Mouse (Mus musculus) adipocyte (in vitro differentiated cells): ENCODE data around the gene Tagln3.
A peak's percentile ranks its signal among the peaks of the same experiment; 100 is the strongest.

Source experiments
- DNase-seq: peaks from one replicate; pipeline ENCODE4 v3.0.0-alpha.2; 2016; ENCODE audit warnings: low spot score

The Tagln3 gene

DNA sequence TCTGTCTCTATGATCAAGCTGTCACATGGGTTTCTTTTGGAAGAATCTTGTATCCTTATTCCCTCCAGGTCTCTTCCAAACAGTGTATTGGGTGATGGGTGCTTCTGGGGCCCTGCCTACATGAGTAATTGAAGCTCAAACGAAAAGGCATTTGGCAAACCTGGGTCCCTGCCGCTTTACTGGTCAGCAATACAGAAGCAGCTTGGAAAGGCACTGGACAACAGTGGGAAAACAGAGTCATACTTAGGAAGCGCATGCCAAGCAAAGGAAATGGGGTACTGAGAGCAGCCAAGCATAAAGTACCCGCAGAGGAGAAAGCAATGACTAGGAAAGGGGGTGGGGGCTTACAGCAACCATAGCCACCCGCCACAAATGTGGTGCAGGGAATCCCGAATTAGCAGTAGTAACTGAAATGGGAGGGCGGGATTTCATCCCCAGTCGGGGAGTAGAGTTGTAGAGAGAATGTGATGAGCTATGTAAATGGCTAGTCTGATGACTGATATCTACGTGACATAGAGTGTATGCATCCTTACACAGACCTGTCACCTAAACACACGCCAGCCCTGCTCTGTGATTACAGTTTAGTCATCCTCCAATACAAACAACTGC is 4.3 kb downstream of the Tagln3 start:
- no peak for DNase-seq

DNA sequence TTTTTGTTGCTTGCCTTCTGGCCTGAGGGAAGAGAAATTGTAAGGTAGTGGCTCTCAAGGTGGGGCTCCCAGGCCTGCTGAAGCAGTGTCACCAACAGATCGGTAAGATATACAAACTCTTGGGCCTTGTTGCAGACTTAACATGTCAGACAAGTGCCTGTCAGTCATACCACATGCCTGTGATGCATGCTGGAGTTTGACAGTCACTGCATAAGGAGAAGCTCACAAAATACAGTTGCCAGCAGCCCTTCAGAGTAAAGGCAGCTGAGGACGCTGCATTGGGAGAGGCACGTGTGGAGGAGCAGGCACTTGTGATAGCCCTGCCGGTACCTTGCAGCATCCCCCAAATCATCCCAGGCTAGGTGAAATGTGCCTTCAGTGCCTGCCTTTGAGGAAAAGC is 6.1 kb downstream of the Tagln3 start:
- DNase-seq, result no peak

DNA sequence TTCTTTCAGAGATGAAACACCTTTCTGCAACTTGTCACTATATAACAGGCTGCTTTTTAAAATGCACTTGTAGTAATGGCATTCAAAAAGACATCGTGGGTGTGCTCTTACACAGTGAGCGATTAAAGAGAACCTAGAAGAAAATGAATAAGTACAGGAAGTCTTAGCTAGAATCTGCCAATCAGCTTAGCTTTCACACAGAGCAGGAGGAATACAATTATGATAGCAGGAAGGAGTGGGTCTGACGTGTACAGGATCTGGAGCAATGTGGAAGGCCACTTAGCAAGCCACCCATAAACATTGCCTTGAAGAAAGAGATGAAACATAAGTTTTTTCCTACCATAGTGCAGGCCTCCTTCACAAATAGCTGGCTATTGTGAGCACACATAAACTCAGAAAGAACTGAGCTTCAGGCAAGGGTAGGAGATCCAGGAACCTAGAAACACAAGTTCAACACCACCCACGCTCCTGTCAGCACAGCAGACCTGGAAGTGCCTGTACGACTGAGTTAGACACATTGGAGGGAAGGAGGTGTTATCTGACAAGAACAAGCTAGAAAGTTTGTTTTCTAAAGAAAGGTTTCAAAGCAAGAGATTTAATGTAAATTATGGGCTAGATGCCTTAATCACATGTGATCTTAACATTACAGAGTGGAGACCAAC is 9.8 kb downstream of the Tagln3 start:
- DNase-seq, result no peak

DNA sequence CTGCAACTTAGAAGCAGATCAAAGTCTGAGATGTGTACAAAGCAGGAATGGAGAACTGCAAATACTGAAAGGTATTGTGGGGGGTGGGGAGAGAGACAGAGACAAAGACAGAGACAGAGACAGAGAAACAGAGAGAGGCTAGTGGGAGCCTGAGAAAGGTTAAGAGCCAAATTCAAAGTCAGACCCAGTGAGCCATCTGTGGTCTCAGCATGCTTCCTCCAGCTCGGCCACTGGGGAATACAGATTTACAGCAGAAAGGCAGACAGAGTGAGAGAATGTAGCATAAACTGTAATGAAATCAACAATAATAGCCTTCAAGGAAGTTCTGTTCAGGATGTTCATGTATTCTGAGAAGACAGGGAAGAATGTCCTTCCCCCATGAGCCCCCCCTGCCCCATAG is 10.5 kb downstream of the Tagln3 start:
- no peak for DNase-seq

DNA sequence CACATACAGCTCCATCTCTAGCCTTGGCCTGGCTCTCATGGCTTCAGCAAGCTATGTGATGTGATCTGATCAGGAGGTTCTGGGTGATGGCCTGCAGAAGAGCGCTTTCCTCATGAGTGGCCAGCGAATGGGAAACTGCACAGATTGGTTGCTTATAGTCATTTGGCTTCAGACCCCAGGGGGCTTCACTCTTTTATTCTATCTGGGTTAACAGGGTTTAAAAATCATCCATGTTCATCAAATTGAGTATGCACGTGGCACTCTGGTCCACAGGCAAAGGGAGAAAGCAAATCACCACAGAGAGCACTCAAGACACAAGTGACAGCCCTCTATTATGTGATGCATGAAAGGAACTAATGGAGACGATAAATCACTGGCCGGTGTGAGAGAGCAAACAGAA is 11.1 kb downstream of the Tagln3 start:
- no peak for DNase-seq

DNA sequence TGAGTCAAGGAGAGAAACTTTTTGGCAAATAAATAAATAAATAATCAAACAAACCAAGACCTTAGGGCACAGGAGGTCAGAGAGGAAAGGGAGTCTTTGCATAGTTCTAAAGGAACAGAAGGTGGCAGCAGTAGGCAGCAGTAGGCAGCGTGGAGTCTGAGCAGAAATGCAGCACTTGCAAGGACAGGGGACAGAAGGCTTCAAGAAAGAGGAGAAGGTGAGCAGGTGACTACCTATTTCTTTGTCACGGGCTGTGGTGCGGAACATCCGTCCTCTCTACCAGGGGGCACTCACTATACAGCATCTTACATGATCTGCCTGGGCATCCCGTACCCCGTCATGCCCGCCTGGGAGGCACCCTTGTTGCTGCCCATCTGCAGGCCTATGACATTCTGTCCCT is 13.1 kb downstream of the Tagln3 start:
- peak; percentile 43 for DNase-seq

DNA sequence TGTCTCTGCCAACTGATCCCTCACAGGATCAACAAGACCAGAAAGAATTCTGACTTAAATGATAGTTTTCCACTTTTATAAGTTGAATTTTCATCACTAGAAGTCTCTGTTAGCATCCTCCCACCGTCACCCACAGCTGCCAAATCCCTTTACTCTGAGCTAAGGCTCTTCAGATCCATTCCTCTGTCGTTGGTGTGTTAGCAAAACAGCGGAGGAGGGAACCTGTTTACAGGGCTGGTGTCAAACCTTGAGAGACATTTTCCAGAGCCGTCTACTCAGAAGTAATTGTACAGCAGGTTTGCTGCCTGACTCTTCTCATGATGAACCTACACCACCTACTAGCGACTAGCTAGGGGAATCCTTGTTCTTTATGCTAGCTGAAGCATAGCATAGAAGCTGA is 25.1 kb downstream of the Tagln3 start:
- no peak for DNase-seq

DNA sequence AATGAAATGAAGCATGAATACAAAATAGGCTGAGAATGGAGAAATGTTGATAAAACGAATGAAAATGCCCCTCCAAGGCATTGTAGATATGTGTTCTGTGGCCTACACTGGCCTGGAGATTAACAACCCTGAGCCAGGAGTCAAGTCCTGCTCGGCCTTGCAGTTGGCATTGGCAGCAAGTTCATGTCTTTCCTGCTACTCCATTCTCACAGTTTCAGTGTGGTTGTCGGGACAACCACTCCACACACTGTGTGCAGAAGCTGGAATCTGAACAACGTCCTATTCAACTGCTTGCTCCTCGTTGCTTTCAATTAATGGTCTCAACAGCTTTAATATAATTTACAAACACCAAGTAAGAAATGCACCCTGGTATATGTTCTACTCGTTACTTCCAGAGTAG is 26.4 kb downstream of the Tagln3 start:
- DNase-seq, result no peak

DNA sequence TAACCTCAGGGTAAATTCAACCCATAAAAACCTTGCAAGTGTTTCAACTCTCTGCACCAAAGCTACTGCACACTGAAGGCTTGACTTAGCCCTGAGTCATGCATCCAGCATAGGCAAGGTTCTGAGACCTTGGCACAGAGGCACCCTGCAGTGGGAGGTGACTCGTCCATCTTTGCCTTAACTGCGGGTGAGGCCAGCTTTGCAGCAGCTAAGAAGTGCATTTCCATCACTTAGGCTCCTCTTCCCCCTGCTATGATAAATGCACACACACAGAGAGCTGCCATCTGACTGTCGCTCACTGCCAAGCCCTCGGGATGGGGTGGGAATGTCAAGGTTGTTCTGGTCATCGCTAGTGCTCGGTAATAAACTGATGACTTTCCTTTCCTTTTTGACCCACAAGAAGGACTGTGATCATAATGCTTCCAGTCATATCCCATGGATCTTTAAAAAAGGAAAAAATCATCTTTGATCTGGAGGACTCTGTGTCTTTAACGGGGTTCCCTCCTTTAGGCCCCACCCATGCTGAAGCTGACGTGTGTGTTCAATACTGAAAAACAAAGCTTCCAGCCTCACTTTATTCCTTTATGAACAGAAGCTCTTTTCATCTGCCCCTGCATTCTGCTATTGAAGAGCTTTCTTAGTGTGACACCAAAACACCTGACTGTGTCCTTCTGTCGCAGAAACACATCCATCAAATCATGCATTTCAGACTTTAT is 28.8 kb downstream of the Tagln3 start:
- DNase-seq, result no peak

DNA sequence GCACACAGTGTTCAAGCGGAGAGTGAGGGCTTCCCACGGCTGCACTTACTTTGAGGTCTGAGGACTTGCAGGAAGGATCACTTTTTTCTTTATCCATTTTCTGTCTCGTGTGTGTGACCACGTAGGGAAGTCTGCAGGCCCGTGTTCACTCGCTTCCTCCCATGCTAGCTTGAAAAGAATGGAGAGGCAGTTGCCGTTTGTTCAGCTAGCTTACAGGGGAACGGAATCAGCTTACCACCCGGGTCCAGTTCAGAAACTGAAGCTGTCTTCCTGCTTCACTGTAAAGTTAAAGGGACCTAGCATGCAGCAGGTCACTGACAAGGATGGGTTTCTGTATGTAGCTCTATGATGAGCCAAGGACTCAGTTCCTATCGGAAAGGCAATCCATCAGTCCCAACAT is 30.9 kb downstream of the Tagln3 start, which contains the start of gene Tmprss7:
Gene Tmprss7 (minus strand): TSS at position 101 of the 400 bp plus-strand sequence.
- DNase-seq, result no peak

DNA sequence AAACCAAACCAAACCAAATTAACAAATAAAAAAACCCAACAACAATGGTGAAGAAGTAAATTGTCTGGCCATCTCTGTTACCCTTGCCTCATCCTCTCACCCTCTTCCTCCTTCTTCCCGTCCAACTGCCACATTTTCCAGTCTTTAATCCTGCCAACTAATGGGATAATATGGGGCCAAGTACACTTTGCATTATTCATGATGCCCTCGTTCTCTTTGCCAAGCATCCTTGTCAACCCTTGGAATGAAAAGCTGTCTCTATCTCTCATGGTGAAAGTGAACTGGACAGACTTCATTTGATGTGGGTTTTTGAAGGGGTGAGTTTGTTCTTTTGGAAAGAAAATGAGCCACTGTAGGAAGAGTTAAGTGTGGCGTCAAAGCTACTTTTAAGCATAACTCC is 31.6 kb downstream of the Tagln3 start:
- DNase-seq, result no peak

DNA sequence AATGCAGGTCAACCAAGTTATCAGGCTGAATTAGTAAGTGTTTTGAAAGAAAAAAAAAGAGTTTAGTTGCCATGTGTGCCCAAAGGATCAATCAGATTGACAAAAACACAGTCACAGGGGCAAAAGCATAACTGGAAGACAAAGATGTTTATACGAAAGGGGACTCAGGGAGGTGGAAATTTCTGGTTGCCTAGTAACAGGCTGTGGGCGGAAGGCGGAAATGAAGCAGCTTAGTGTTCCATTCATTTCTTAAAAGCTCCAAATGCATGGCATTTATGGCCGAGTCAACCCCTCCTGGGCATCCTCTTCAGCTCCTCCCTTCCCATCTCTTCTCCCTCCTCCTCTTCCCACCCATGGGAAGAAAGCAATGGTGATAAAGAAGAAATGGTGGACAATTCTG is 34.2 kb downstream of the Tagln3 start:
- DNase-seq, result no peak

DNA sequence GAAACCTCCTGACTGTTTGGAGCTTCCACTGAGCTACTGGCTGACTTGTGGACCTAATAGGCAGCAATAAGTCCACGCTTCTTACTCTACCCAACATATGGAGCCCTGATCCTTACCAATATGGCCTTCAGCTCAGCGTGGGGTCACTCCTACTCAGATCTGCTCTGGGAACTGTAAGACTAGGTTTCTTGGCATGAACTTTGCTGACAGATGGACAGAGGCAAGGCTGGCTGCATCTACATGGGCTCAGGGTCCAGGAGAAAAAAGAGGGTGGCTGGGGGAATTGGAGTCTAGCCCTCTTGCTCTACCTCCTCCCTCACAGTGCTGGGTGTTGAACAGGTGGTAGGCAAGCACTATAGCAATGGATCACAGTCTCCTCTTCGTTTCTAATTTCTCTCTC is 37.6 kb downstream of the Tagln3 start:
- no peak for DNase-seq

DNA sequence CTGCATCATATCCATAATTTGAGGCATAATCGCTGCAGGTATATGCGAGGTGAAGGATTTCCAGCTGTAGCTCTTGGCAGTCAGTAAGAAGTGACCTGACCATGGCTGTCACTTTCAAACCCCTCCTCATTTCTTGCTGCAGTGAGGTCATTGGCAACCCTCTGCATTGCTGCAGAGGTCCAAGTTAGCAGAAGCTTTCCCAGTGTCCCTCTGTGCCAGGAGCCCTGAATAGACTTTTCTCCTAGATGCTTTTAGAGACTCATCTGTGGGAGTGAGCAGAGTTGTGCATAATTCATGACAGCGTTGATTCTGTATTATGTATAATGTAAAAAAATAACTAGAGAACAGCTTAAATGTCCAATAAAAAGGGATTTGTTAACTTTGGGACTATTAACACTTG is 39.1 kb downstream of the Tagln3 start:
- DNase-seq, result no peak

DNA sequence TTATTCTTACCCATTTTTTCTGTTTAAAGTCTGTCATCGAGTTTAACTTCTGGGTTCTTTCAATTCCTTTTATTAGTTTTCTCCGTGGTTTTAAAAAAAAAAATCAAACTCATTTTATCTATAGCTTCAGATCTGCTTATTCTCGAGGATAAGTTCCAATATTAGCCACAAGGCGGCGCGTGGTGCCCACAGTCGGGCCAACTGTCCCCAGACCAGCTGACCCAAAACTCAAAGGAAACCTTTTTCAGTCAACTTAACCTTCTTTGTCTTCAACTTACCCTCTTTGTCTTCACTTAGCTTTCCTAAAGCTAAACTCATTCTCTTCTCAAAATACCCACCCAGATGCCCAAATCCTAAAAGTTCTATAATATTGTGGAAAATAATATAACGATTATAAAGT is 39.6 kb downstream of the Tagln3 start:
- peak; percentile 70 for DNase-seq

DNA sequence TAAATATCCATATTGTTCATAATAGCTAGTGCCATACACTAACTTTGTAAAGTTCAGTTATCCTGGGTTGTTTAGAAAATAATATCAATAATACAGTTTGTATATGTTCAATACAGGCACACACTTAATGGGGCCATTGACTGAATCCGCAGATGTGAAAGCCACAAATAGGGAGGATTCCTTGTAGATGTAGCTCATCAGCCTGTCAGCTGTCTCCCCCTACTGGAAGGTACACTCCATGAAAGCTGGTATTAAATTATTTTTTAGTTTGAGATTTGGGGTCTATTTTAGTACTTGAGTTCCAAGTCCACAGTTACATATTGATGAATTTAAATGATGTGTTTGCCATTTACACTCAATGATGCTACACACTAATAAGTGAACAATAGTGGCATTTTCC is 47.9 kb downstream of the Tagln3 start:
- peak; percentile 29 for DNase-seq

DNA sequence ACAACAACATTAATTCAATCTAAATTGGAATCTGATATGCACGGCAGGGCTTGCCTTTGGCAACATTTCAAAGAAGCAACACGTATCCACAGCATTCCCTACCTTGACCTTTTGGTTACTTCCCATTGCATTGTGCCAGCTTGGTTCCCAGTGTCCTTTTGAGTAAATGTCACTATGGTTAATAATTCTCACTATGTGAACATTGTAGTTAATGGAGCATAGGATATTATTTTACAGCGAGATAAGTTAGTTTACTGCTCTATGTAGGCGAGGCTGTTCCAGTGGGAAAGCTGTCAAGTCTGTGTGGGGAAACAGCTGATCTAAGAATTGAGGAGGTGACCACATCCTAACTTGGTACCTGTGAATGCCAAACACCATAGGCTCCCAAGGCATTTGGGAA is 54.4 kb downstream of the Tagln3 start:
- no peak for DNase-seq

DNA sequence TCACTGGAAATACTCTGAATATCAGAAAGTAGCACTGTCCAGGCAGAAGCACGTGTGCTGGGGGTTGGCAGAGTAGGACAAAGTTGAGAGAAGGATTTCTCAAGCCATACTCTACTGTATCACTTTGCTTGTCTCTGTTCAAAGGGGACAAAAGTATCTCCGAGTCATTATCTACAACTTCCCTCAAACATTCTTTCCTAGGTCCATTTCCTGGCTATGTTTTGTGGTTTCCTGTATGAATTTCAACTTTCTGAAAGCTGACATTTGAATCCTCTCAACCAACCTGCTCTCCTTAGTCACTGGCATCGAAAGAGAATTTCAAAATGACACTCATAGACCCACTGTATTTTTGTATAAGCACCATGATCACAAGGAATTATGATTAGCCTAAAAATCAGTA is 56.2 kb downstream of the Tagln3 start:
- DNase-seq, result no peak

DNA sequence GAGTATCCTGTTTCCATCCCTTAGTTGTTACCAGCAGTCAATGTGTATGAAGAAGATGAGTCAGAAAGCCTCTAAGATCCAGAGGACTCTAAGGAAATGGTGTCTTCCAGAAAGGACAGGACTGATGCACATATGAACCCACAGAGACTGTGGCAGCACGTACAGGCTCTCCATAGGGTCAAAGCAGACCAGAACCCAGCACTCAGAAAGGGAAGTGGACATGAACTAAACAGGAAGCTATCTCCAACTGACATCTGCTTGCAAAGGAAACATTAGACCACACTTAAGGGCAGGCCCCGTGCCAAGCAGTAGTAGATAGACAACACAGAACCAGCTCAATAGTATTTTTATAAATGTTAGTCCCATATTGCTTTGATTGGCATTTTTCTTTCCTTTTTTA is 58.3 kb downstream of the Tagln3 start:
- DNase-seq, result no peak

DNA sequence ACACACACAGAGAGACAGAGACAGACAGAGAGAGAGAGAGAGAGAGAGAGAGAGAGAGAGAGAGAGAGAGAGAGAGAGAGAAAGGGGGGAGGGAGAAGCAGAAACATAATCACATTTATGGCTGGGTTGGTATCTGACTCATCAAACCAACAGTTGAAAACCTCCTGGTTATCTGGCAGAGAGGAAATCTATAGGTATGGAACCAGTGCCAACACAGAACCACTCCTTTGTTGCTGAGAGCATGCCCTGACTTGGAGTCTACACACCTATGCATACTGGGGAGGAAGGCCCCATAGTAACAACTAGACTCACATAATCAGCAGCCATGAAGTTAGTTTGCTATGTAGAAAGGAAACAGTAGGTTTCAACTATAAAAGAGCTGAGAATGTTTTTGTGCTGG is 62.0 kb downstream of the Tagln3 start:
- no peak for DNase-seq
